Mouse (Mus musculus): ENCODE measurements around the gene Selenoi.
A peak's percentile ranks its signal among the peaks of the same experiment; 100 is the strongest.

The Selenoi gene

GRCm38 (mm10) chr5:30235641-30236126, 3.3 kb downstream of the Selenoi start:
- DNase-seq (ENCODE audit: low spot score): no peak

- no peak for DNase-seq (ENCODE audit: low spot score)
Observed at GRCm38 (mm10) chr5:30238533-30238932, 6.2 kb downstream of the Selenoi start.

- no peak for DNase-seq (ENCODE audit: low spot score)
Observed at GRCm38 (mm10) chr5:30240552-30240951, 8.2 kb downstream of the Selenoi start.

GRCm38 (mm10) chr5:30242410-30242809, 10.0 kb downstream of the Selenoi start:
- DNase-seq (ENCODE audit: low spot score): no peak

- DNase-seq (ENCODE audit: low spot score): peak; percentile 35
Observed at GRCm38 (mm10) chr5:30243741-30244140, 11.4 kb downstream of the Selenoi start.

GRCm38 (mm10) chr5:30245861-30246416, 13.6 kb downstream of the Selenoi start:
- no peak for DNase-seq (ENCODE audit: low spot score)

- peak; percentile 32 for DNase-seq (ENCODE audit: low spot score)
Observed at GRCm38 (mm10) chr5:30247666-30248065, 15.3 kb downstream of the Selenoi start.

- DNase-seq (ENCODE audit: low spot score): no peak
Observed at GRCm38 (mm10) chr5:30255567-30256354, 23.4 kb downstream of the Selenoi start.

- no peak for DNase-seq (ENCODE audit: low spot score)
Observed at GRCm38 (mm10) chr5:30258776-30259175, 26.4 kb downstream of the Selenoi start.

- DNase-seq (ENCODE audit: low spot score): no peak
Observed at GRCm38 (mm10) chr5:30270571-30271190, 38.3 kb downstream of the Selenoi start.

- no peak for DNase-seq (ENCODE audit: low spot score)
Observed at GRCm38 (mm10) chr5:30271599-30272281, 39.4 kb downstream of the Selenoi start.

- DNase-seq (ENCODE audit: low spot score): no peak
Observed at GRCm38 (mm10) chr5:30276361-30276760, 44.0 kb downstream of the Selenoi start.

GRCm38 (mm10) chr5:30278952-30279351, 46.6 kb downstream of the Selenoi start:
- no peak for DNase-seq (ENCODE audit: low spot score)

GRCm38 (mm10) chr5:30279446-30279845, 47.1 kb downstream of the Selenoi start:
- DNase-seq (ENCODE audit: low spot score): no peak

GRCm38 (mm10) chr5:30280864-30281263, 48.5 kb downstream of the Selenoi start:
- DNase-seq (ENCODE audit: low spot score): no peak

- DNase-seq (ENCODE audit: low spot score): peak; percentile 83
Observed at GRCm38 (mm10) chr5:30281291-30281732, 48.9 kb downstream of the Selenoi start, which contains the start of gene Drc1. TSS of gene Drc1 (plus strand) at chr5:30281388.

- no peak for DNase-seq (ENCODE audit: low spot score)
Observed at GRCm38 (mm10) chr5:30285944-30286799, 53.8 kb downstream of the Selenoi start.

- DNase-seq (ENCODE audit: low spot score): no peak
Observed at GRCm38 (mm10) chr5:30287106-30287882, 54.9 kb downstream of the Selenoi start.
